In genomic region chr1:91019346-91019745, GRCm38 (mm10) we compare ENCODE assay signal across 24 mouse cellular contexts. TPM values are rescaled to one million over a fixed set of nuclear protein-coding genes. Genes with fewer than 3 reads are reported as not detected.
"Had no signal": no experiment of that assay in that cellular context is flagged by ENCODE, and none has a peak within 500 bp of the region (broad histone marks: within the 10 kb centered on the region; RNA-seq: fewer than 3 reads in every experiment).

No protein-coding gene starts in this region.

- H3K4me1 ChIP-seq: liver, embryonic 15.5 days had no signal

- H3K27ac ChIP-seq: kidney, postnatal 0 days; left cerebral cortex, adult 2 months; liver, embryonic 15.5 days; lung, embryonic 15.5 days; midbrain, embryonic 12.5 days; neural tube, embryonic 13.5 days; stomach, embryonic 15.5 days had no signal

- H3K9me3 ChIP-seq: liver, embryonic 15.5 days; lung, embryonic 15.5 days; midbrain, embryonic 12.5 days; neural tube, embryonic 13.5 days; stomach, embryonic 15.5 days had no signal

- ATAC-seq: midbrain, embryonic 16.5 days had no signal

- DNase-seq: kidney, adult 2 months; kidney, postnatal 36 days; layer of hippocampus, postnatal 36 days; lung, adult 18-20 months; lung, postnatal 10 days; lung, postnatal 36 days; retina, postnatal 1 day; right cerebral cortex, postnatal 25 days; spleen, adult 18-20 months; thymus, postnatal 25 days had no signal

- H3K9ac ChIP-seq: liver, embryonic 15.5 days; lung, embryonic 15.5 days; midbrain, embryonic 12.5 days; neural tube, embryonic 13.5 days; stomach, embryonic 15.5 days had no signal

- H3K36me3 ChIP-seq: liver, embryonic 15.5 days; lung, embryonic 15.5 days; midbrain, embryonic 12.5 days; neural tube, embryonic 13.5 days; stomach, embryonic 15.5 days had no signal

- H3K4me2 ChIP-seq: liver, embryonic 11.5 days; liver, embryonic 15.5 days; lung, embryonic 15.5 days; midbrain, embryonic 12.5 days; neural tube, embryonic 13.5 days; stomach, embryonic 15.5 days had no signal

- H3K4me3 ChIP-seq: left cerebral cortex, adult 2 months; liver, embryonic 15.5 days; lung, embryonic 15.5 days; midbrain, embryonic 12.5 days; myocyte; neural tube, embryonic 13.5 days; stomach, embryonic 15.5 days had no signal

- H3K27me3 ChIP-seq: liver, embryonic 15.5 days; lung, embryonic 15.5 days; midbrain, embryonic 12.5 days; neural tube, embryonic 13.5 days; stomach, embryonic 15.5 days had no signal

RNA-seq across cellular contexts. Expression of gene Rab17, which starts 49.9 kb away (rescaled TPM):
- total RNA-seq: layer of hippocampus, adult 8-10 months; layer of hippocampus, postnatal 36 days; left cerebral cortex, postnatal 36 days; monocyte, adult 5-6 weeks; neutrophil, adult 5-6 weeks had no signal
- polyA plus RNA-seq: midbrain, embryonic 12.5 days; myocyte had no signal
